25 mouse cellular contexts compared by ENCODE assay signal in the genomic region with DNA sequence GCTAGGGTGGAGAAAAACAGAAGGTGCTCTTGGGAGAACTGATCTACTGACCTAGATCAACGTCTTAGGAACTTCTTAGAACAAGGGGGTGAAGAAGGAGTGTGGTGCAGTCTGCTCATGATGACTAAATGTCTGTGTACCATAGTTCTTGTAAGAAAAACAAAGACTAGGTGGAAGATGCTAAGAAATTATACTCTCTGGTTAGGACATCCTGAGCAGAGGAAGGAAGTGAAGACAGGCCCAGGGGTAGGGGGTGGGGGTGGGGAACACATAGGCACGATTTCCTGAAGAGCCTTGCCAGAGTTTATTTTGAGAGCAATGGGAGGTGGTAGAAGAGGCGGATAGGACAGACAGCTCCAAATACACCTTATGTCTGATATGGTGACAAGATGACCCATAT. TPM values are rescaled to one million over a fixed set of nuclear protein-coding genes. Genes with fewer than 3 reads are reported as not detected.
DNase-seq lines count a peak whose midpoint lies in the region; ATAC-seq lines count a peak whose summit lies in the region.
"Had no signal": no experiment of that assay in that cellular context is flagged by ENCODE, and none has a peak within 500 bp of the region (broad histone marks: within the 10 kb centered on the region; RNA-seq: fewer than 3 reads in every experiment).

No protein-coding gene starts in this region.

- ATAC-seq in frontal cortex, adult (ENCODE audit: low TSS enrichment), result peak; percentile 55; the same call in 1 of the 2 replicates
- no peak for ATAC-seq in kidney, embryonic 15.5 days (replicated peaks; ENCODE audit: low FRiP score)
- peak; percentile 42 for ATAC-seq in CD4-positive, CD25-positive, alpha-beta regulatory T cell, adult 4 months
- ATAC-seq in megakaryocyte, adult 5-6 weeks (ENCODE audit: poor library complexity, severe bottlenecking), result peak; percentile 78
- ATAC-seq in forebrain, embryonic 11.5 days (replicated peaks; ENCODE audit: low FRiP score), result no peak
- ATAC-seq: forebrain, embryonic 15.5 days; intestine, postnatal 0 days; midbrain, embryonic 13.5 days had no signal

- peaks cover 3% of the 10 kb centered on the region; the same call in 1 of the 2 replicates for H3K36me3 ChIP-seq in kidney, embryonic 15.5 days
- H3K36me3 ChIP-seq in forebrain, embryonic 11.5 days (ENCODE audit: control insufficient read depth, insufficient read depth, low read length), result no peaks in the 10 kb centered on the region

- H3K4me3 ChIP-seq in kidney, embryonic 15.5 days (replicated peaks), result no peak overlapping the region
- no peak overlapping the region for H3K4me3 ChIP-seq in forebrain, embryonic 11.5 days (ENCODE audit: low read depth, low read length)
- H3K4me3 ChIP-seq: embryonic facial prominence, embryonic 10.5 days; erythroblast, embryonic 14.5 days; forebrain, embryonic 15.5 days; heart, embryonic 10.5 days; hindbrain, embryonic 13.5 days; limb, embryonic 12.5 days; midbrain, embryonic 13.5 days; neural tube, embryonic 15.5 days had no signal

- H3K9ac ChIP-seq in kidney, embryonic 15.5 days, result no peak overlapping the region
- no peak overlapping the region for H3K9ac ChIP-seq in forebrain, embryonic 11.5 days (ENCODE audit: low read length)
- H3K9ac ChIP-seq: forebrain, embryonic 15.5 days; hindbrain, embryonic 13.5 days; limb, embryonic 12.5 days; midbrain, embryonic 13.5 days; neural tube, embryonic 15.5 days had no signal

- 75% methylated on average over 3 of the region's 3 CpGs for WGBS in kidney, embryonic 15.5 days
- WGBS in forebrain, embryonic 11.5 days, result 80% methylated on average over 3 of the region's 3 CpGs

- no peak for DNase-seq in frontal cortex, postnatal 14 days (ENCODE audit: low spot score in 2 of 2)
- DNase-seq in kidney, adult 18-20 months, result no peak
- no peak for DNase-seq in forebrain, embryonic 11.5 days (ENCODE audit: low spot score)
- DNase-seq in urinary bladder, postnatal 10 days (ENCODE audit: low spot score), result no peak
- DNase-seq: adrenal gland, adult 8-10 months; cerebellum, adult 11-12 months; gastrocnemius, postnatal 10 days; kidney, postnatal 10 days; lung, adult 2 months; right cerebral cortex, postnatal 4 days; thymus, adult 2 months had no signal

- H3K4me2 ChIP-seq in kidney, embryonic 15.5 days, result no peak overlapping the region
- no peak overlapping the region for H3K4me2 ChIP-seq in forebrain, embryonic 11.5 days (ENCODE audit: low read depth, low read length, severe bottlenecking)
- H3K4me2 ChIP-seq: forebrain, embryonic 15.5 days; hindbrain, embryonic 13.5 days; limb, embryonic 12.5 days; midbrain, embryonic 13.5 days; neural tube, embryonic 15.5 days had no signal

- no peaks in the 10 kb centered on the region for H3K9me3 ChIP-seq in kidney, embryonic 15.5 days (replicated peaks)
- no peaks in the 10 kb centered on the region for H3K9me3 ChIP-seq in forebrain, embryonic 11.5 days (ENCODE audit: control insufficient read depth, low read length)
- H3K9me3 ChIP-seq: embryonic facial prominence, embryonic 10.5 days; forebrain, embryonic 15.5 days; heart, embryonic 10.5 days; hindbrain, embryonic 13.5 days; limb, embryonic 12.5 days; midbrain, embryonic 13.5 days; neural tube, embryonic 15.5 days had no signal

- peaks cover 21% of the 10 kb centered on the region for H3K4me1 ChIP-seq in kidney, embryonic 15.5 days
- no peaks in the 10 kb centered on the region for H3K4me1 ChIP-seq in forebrain, embryonic 11.5 days (replicated peaks; ENCODE audit: control insufficient read depth, insufficient read depth, low read length)
- H3K4me1 ChIP-seq: embryonic facial prominence, embryonic 10.5 days; forebrain, embryonic 15.5 days; hindbrain, embryonic 13.5 days; midbrain, embryonic 13.5 days; neural tube, embryonic 15.5 days had no signal

- H3K27me3 ChIP-seq in kidney, embryonic 15.5 days, result no peaks in the 10 kb centered on the region
- no peaks in the 10 kb centered on the region for H3K27me3 ChIP-seq in forebrain, embryonic 11.5 days (ENCODE audit: control insufficient read depth, insufficient read depth, low read length)
- H3K27me3 ChIP-seq: forebrain, embryonic 15.5 days; hindbrain, embryonic 13.5 days; limb, embryonic 12.5 days; midbrain, embryonic 13.5 days; neural tube, embryonic 15.5 days had no signal

- 0 out of 2 replicates have a peak overlapping the region, but pooled peaks have one; percentile 28 for H3K27ac ChIP-seq in kidney, embryonic 15.5 days
- H3K27ac ChIP-seq in forebrain, embryonic 11.5 days (ENCODE audit: low read depth, low read length), result no peak overlapping the region
- H3K27ac ChIP-seq: embryonic facial prominence, embryonic 10.5 days; forebrain, embryonic 15.5 days; hindbrain, embryonic 13.5 days; limb, embryonic 12.5 days; macrophage; midbrain, embryonic 13.5 days; neural tube, embryonic 15.5 days had no signal

RNA-seq across cellular contexts. Expression of gene Adam19, which starts 27.6 kb away (rescaled TPM):
- polyA plus RNA-seq in kidney, embryonic 15.5 days (2015; fragmentation: Nextera tagmentation; extraction: Ambion mirVana), result 14.4 and 17.9 TPM in 2 replicates
- 10 to 100 TPM; 60.6 to 85.0 TPM for polyA plus RNA-seq in CD4-positive, CD25-positive, alpha-beta regulatory T cell, adult 4 months (2017; shearing (Covaris generic))
- total RNA-seq in megakaryocyte, adult 5-6 weeks (2015), result 27.9 and 29.8 TPM in 2 replicates
- total RNA-seq in megakaryocyte, adult 5-6 weeks (2017), result 21.9 and 27.3 TPM in 2 replicates
- 7.9 and 8.3 TPM in 2 replicates for polyA plus RNA-seq in forebrain, embryonic 11.5 days (2014; fragmentation: Nextera tagmentation; extraction: Ambion mirVana)

RNA-seq across cellular contexts. Expression of gene Gm12166, which starts 31.3 kb away (rescaled TPM):
- 2.8 and 6.7 TPM in 2 replicates for polyA plus RNA-seq in kidney, embryonic 15.5 days (2015; fragmentation: Nextera tagmentation; extraction: Ambion mirVana)
- 10 to 100 TPM; 14.3 to 43.4 TPM for polyA plus RNA-seq in CD4-positive, CD25-positive, alpha-beta regulatory T cell, adult 4 months (2017; shearing (Covaris generic))
- total RNA-seq in megakaryocyte, adult 5-6 weeks (2015), result 28.1 and 37.2 TPM in 2 replicates
- total RNA-seq in megakaryocyte, adult 5-6 weeks (2017), result 12.4 and 44.5 TPM in 2 replicates
- polyA plus RNA-seq in forebrain, embryonic 11.5 days (2014; fragmentation: Nextera tagmentation; extraction: Ambion mirVana), result 1.9 and 3.4 TPM in 2 replicates

Comparison
In these comparisons a context has a peak if more than half of its experiments do, and no peak if none do; other contexts are left out.
1. ATAC-seq: peak in frontal cortex, adult (single experiment), CD4-positive, CD25-positive, alpha-beta regulatory T cell, adult 4 months (single experiment) and megakaryocyte, adult 5-6 weeks (single experiment); none in kidney, embryonic 15.5 days (single experiment) and forebrain, embryonic 11.5 days (single experiment).